Mouse (Mus musculus): ENCODE measurements around the gene Coasy. TPM values are rescaled to one million over a fixed set of nuclear protein-coding genes. Genes with fewer than 3 reads are reported as not detected.

Coasy gene
- 10.9 TPM for polyA plus RNA-seq (2015; fragmentation: Illumina TruSeq; extraction: RNeasy Lipid Tissue Mini Kit (QIAGEN cat#74804); ENCODE audit: insufficient read depth, low replicate concordance)

GRCm38 (mm10) chr11:101082208-101083082 lies at the start of gene Coasy:
Gene Coasy, plus strand, starts transcription at chr11:101082565.

DNA sequence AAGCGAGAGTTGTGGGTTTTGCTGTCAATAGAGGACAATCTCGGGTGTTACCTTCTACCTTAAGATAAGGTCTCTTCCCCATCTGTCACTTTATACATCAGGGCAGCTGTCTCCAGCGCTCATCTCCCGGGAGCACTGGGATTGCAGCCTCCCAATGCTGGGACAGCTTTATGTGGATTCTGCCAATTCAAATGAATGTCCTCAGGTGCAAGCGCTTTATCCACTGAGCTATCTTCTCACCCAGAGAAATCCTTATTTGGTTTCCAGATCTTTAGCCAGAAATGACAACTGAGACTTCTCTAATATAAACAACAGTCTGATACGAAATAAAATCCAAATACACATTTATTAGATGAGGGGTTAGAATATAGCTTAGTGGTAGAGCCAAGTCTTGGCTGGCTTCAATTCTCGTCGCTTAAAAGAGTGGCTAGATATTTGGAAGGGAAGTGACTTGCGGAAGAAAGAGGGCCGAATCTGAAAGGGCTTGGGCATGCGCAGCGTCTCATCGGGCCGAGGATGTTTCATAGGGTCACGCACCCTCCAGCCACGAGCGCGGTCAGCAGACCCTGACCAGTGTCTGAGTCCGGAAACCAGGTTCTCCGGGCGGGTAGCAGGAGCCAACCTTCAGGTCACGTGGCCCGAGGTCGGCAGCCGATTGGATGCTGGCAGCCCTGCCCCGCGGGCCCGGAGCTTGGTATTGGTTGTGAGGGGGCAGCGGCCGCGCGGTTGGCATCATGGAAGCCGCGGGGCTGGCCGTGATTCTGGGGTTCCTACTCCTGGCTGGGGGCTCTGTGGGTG lies 12.8 kb upstream of the Coasy start, which contains the start of gene Naglu:
Gene Naglu, plus strand, starts transcription at position 622 of the 798 bp plus-strand sequence.

GRCm38 (mm10) chr11:101078121-101078520 lies 4.2 kb upstream of the Coasy start, which contains the start of gene Hsd17b1:
Gene Hsd17b1, plus strand, starts transcription at chr11:101078411.

DNA sequence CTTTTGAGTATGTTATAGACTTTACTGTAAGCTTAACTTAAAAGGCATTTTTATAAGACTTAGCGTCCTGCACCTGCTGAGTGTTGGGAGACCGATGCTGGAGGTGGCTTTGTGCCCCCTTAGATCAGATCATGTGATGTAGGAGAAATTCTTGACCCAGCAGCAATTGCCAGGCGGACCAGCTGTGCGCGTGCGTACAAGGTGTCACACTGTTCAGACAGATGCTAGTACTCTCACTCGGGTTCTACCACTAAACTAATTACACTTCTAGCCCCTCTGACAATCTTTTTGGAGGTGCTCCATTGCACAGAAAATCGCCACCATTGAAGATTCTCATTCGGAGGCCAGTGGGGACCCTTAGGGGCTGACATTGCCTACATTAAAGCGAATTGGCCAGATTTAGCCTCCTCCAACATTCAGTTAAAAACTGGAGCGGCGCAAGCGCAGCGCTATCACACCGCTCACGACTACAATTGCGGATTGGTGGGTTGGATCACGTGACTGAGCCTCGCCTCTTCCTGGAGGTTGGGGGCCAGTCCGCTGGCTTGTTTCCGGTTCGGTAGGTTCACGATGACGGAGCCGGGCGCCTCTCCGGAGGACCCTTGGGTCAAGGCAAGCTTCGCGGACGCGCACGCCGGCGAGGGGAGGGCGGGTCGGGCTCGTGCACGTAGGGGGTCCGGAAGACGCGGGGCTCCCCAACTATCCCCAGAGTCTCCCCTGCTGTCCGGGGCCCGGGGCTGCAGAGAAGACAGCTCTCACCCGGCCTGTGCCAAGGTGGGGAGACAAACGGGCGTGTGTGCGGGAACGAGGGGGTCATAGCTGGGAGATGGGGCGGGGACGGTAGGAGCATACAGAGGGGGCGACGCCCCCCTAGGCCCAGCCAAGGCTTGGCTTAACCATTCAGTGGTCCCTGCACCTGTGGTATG lies 4.7 kb downstream of the Coasy start, which contains the start of gene Mlx:
Gene Mlx, plus strand, starts transcription at position 522 of the 926 bp plus-strand sequence.

GRCm38 (mm10) chr11:101095314-101096024 lies 13.1 kb downstream of the Coasy start, which contains the start of gene Psmc3ip:
Gene Psmc3ip, minus strand, starts transcription at chr11:101095436.

GRCm38 (mm10) chr11:101119761-101120544 lies 37.6 kb downstream of the Coasy start, which contains the start of the genes Retreg3 and Tubg1:
Gene Retreg3, minus strand, starts transcription at chr11:101119893.
Gene Tubg1, plus strand, starts transcription at chr11:101119938.

Other genes with a start within 250 kb of the Coasy start
- 26.7 TPM for gene Stat5b, start 231.8 kb upstream of the Coasy start, polyA plus RNA-seq (2015; fragmentation: Illumina TruSeq; extraction: RNeasy Lipid Tissue Mini Kit (QIAGEN cat#74804); ENCODE audit: insufficient read depth, low replicate concordance)
- 14.3 TPM for gene Stat5a, start 223.2 kb upstream of the Coasy start, polyA plus RNA-seq (2015; fragmentation: Illumina TruSeq; extraction: RNeasy Lipid Tissue Mini Kit (QIAGEN cat#74804); ENCODE audit: insufficient read depth, low replicate concordance)
- 99.4 TPM for gene Stat3, start 143.0 kb upstream of the Coasy start, polyA plus RNA-seq (2015; fragmentation: Illumina TruSeq; extraction: RNeasy Lipid Tissue Mini Kit (QIAGEN cat#74804); ENCODE audit: insufficient read depth, low replicate concordance)
- gene Cavin1, start 111.7 kb upstream of the Coasy start, polyA plus RNA-seq (2015; fragmentation: Illumina TruSeq; extraction: RNeasy Lipid Tissue Mini Kit (QIAGEN cat#74804); ENCODE audit: insufficient read depth, low replicate concordance): 27.5 TPM
- 47.4 TPM for gene Atp6v0a1, start 73.1 kb upstream of the Coasy start, polyA plus RNA-seq (2015; fragmentation: Illumina TruSeq; extraction: RNeasy Lipid Tissue Mini Kit (QIAGEN cat#74804); ENCODE audit: insufficient read depth, low replicate concordance)
- 6.9 TPM for gene Naglu, start 12.6 kb upstream of the Coasy start, polyA plus RNA-seq (2015; fragmentation: Illumina TruSeq; extraction: RNeasy Lipid Tissue Mini Kit (QIAGEN cat#74804); ENCODE audit: insufficient read depth, low replicate concordance)
- gene Hsd17b1, start 4.2 kb upstream of the Coasy start, polyA plus RNA-seq (2015; fragmentation: Illumina TruSeq; extraction: RNeasy Lipid Tissue Mini Kit (QIAGEN cat#74804); ENCODE audit: insufficient read depth, low replicate concordance): 0.70 TPM
- 64.9 TPM for gene Mlx, start 4.7 kb downstream of the Coasy start, polyA plus RNA-seq (2015; fragmentation: Illumina TruSeq; extraction: RNeasy Lipid Tissue Mini Kit (QIAGEN cat#74804); ENCODE audit: insufficient read depth, low replicate concordance)
- gene Psmc3ip, start 12.9 kb downstream of the Coasy start, polyA plus RNA-seq (2015; fragmentation: Illumina TruSeq; extraction: RNeasy Lipid Tissue Mini Kit (QIAGEN cat#74804); ENCODE audit: insufficient read depth, low replicate concordance): 5.5 TPM
- 94.9 TPM for gene Retreg3, start 37.3 kb downstream of the Coasy start, polyA plus RNA-seq (2015; fragmentation: Illumina TruSeq; extraction: RNeasy Lipid Tissue Mini Kit (QIAGEN cat#74804); ENCODE audit: insufficient read depth, low replicate concordance)
- 7.7 TPM for gene Tubg1, start 37.4 kb downstream of the Coasy start, polyA plus RNA-seq (2015; fragmentation: Illumina TruSeq; extraction: RNeasy Lipid Tissue Mini Kit (QIAGEN cat#74804); ENCODE audit: insufficient read depth, low replicate concordance)
- 1.6 TPM for gene Tubg2, start 73.3 kb downstream of the Coasy start, polyA plus RNA-seq (2015; fragmentation: Illumina TruSeq; extraction: RNeasy Lipid Tissue Mini Kit (QIAGEN cat#74804); ENCODE audit: insufficient read depth, low replicate concordance)
- gene Cntnap1, start 88.0 kb downstream of the Coasy start, polyA plus RNA-seq (2015; fragmentation: Illumina TruSeq; extraction: RNeasy Lipid Tissue Mini Kit (QIAGEN cat#74804); ENCODE audit: insufficient read depth, low replicate concordance): 0.69 TPM
- gene Plekhh3, start 88.8 kb downstream of the Coasy start, polyA plus RNA-seq (2015; fragmentation: Illumina TruSeq; extraction: RNeasy Lipid Tissue Mini Kit (QIAGEN cat#74804); ENCODE audit: insufficient read depth, low replicate concordance): 0.40 TPM
- gene Ccr10, start 92.9 kb downstream of the Coasy start, polyA plus RNA-seq (2015; fragmentation: Illumina TruSeq; extraction: RNeasy Lipid Tissue Mini Kit (QIAGEN cat#74804); ENCODE audit: insufficient read depth, low replicate concordance): not detected
- 58.1 TPM for gene Ezh1, start 143.9 kb downstream of the Coasy start, polyA plus RNA-seq (2015; fragmentation: Illumina TruSeq; extraction: RNeasy Lipid Tissue Mini Kit (QIAGEN cat#74804); ENCODE audit: insufficient read depth, low replicate concordance)
- gene Ramp2, start 163.5 kb downstream of the Coasy start, polyA plus RNA-seq (2015; fragmentation: Illumina TruSeq; extraction: RNeasy Lipid Tissue Mini Kit (QIAGEN cat#74804); ENCODE audit: insufficient read depth, low replicate concordance): 39.4 TPM
- 112 TPM for gene Vps25, start 171.1 kb downstream of the Coasy start, polyA plus RNA-seq (2015; fragmentation: Illumina TruSeq; extraction: RNeasy Lipid Tissue Mini Kit (QIAGEN cat#74804); ENCODE audit: insufficient read depth, low replicate concordance)
- 1.3 TPM for gene Wnk4, start 178.0 kb downstream of the Coasy start, polyA plus RNA-seq (2015; fragmentation: Illumina TruSeq; extraction: RNeasy Lipid Tissue Mini Kit (QIAGEN cat#74804); ENCODE audit: insufficient read depth, low replicate concordance)
- gene Cntd1, start 196.4 kb downstream of the Coasy start, polyA plus RNA-seq (2015; fragmentation: Illumina TruSeq; extraction: RNeasy Lipid Tissue Mini Kit (QIAGEN cat#74804); ENCODE audit: insufficient read depth, low replicate concordance): 1.3 TPM
- gene Coa3, start 196.5 kb downstream of the Coasy start, polyA plus RNA-seq (2015; fragmentation: Illumina TruSeq; extraction: RNeasy Lipid Tissue Mini Kit (QIAGEN cat#74804); ENCODE audit: insufficient read depth, low replicate concordance): 44.5 TPM
- 156 TPM for gene Becn1, start 219.7 kb downstream of the Coasy start, polyA plus RNA-seq (2015; fragmentation: Illumina TruSeq; extraction: RNeasy Lipid Tissue Mini Kit (QIAGEN cat#74804); ENCODE audit: insufficient read depth, low replicate concordance)
- gene Psme3, start 233.6 kb downstream of the Coasy start, polyA plus RNA-seq (2015; fragmentation: Illumina TruSeq; extraction: RNeasy Lipid Tissue Mini Kit (QIAGEN cat#74804); ENCODE audit: insufficient read depth, low replicate concordance): 225 TPM
- gene Aoc2, start 242.5 kb downstream of the Coasy start, polyA plus RNA-seq (2015; fragmentation: Illumina TruSeq; extraction: RNeasy Lipid Tissue Mini Kit (QIAGEN cat#74804); ENCODE audit: insufficient read depth, low replicate concordance): 5.3 TPM
- gene Aoc3, start 248.0 kb downstream of the Coasy start, polyA plus RNA-seq (2015; fragmentation: Illumina TruSeq; extraction: RNeasy Lipid Tissue Mini Kit (QIAGEN cat#74804); ENCODE audit: insufficient read depth, low replicate concordance): 1.8 TPM

Data from spleen, adult 10 weeks (tissue).